Mouse (Mus musculus): ENCODE results near the gene Reck. TPM values are rescaled to one million over a fixed set of nuclear protein-coding genes. Genes with fewer than 3 reads are reported as not detected.
A peak's percentile ranks its signal among the peaks of the same experiment; 100 is the strongest.

Reck gene
- total RNA-seq, 1 experiment from 2014 or later = 2.9 TPM

- ATAC-seq (ENCODE audit: extremely low read depth, insufficient number of reproducible peaks, low FRiP score, poor library complexity, severe bottlenecking) = peak; percentile 88
Measured at GRCm38 (mm10) chr4:43982053-43982732, 106.9 kb downstream of the Reck start.

- ATAC-seq (ENCODE audit: extremely low read depth, insufficient number of reproducible peaks, low FRiP score, poor library complexity, severe bottlenecking) = no peak
Measured at GRCm38 (mm10) chr4:43983181-43983580, 107.9 kb downstream of the Reck start, which contains the start of gene Ccin. Gene Ccin, plus strand, starts transcription at chr4:43983483.

GRCm38 (mm10) chr4:43983756-43984155, 108.4 kb downstream of the Reck start:
- no peak for ATAC-seq (ENCODE audit: extremely low read depth, insufficient number of reproducible peaks, low FRiP score, poor library complexity, severe bottlenecking)

GRCm38 (mm10) chr4:43984326-43984725, 109.0 kb downstream of the Reck start:
- ATAC-seq (ENCODE audit: extremely low read depth, insufficient number of reproducible peaks, low FRiP score, poor library complexity, severe bottlenecking) = no peak

GRCm38 (mm10) chr4:43988976-43989375, 113.6 kb downstream of the Reck start:
- ATAC-seq (ENCODE audit: extremely low read depth, insufficient number of reproducible peaks, low FRiP score, poor library complexity, severe bottlenecking) = no peak

- no peak for ATAC-seq (ENCODE audit: extremely low read depth, insufficient number of reproducible peaks, low FRiP score, poor library complexity, severe bottlenecking)
Measured at GRCm38 (mm10) chr4:43993072-43993471, 117.7 kb downstream of the Reck start.

GRCm38 (mm10) chr4:43994342-43994741, 119.0 kb downstream of the Reck start:
- ATAC-seq (ENCODE audit: extremely low read depth, insufficient number of reproducible peaks, low FRiP score, poor library complexity, severe bottlenecking) = no peak

Other genes starting within 250 kb of the Reck start
- gene Npr2, start 243.6 kb upstream of the Reck start, total RNA-seq (2017) = 0.35 and 0.37 TPM in 2 replicates
- 0.23 and 0.86 TPM in 2 replicates for gene Spag8, start 221.9 kb upstream of the Reck start, total RNA-seq (2017)
- 5.1 and 21.5 TPM in 2 replicates for gene Hint2, start 219.1 kb upstream of the Reck start, total RNA-seq (2017)
- 0.47 and 0.49 TPM in 2 replicates for gene Tmem8b, start 206.6 kb upstream of the Reck start, total RNA-seq (2017)
- gene Fam221b, start 206.4 kb upstream of the Reck start, total RNA-seq (2017) = 0.61 and 0.93 TPM in 2 replicates
- gene Olfr70, start 174.7 kb upstream of the Reck start, total RNA-seq (2017) = not detected in 2 replicates
- not detected in 2 replicates for gene Olfr71, start 165.3 kb upstream of the Reck start, total RNA-seq (2017)
- not detected in 2 replicates for gene Hrct1, start 148.3 kb upstream of the Reck start, total RNA-seq (2017)
- not detected in 2 replicates for gene Spaar, start 145.5 kb upstream of the Reck start, total RNA-seq (2017)
- not detected in 2 replicates for gene Olfr159, start 104.5 kb upstream of the Reck start, total RNA-seq (2017)
- not detected in 2 replicates for gene Olfr156, start 51.6 kb upstream of the Reck start, total RNA-seq (2017)
- gene Olfr157, start 35.3 kb upstream of the Reck start, total RNA-seq (2017) = not detected in 2 replicates
- gene Olfr155, start 24.0 kb upstream of the Reck start, total RNA-seq (2017) = not detected in 2 replicates
- gene Glipr2, start 81.9 kb downstream of the Reck start, total RNA-seq (2017) = 257 and 262 TPM in 2 replicates
- gene Ccin, start 108.0 kb downstream of the Reck start, total RNA-seq (2017) = 1.6 and 3.6 TPM in 2 replicates
- 339 TPM in 2 replicates for gene Clta, start 128.9 kb downstream of the Reck start, total RNA-seq (2017)
- 22.9 and 23.8 TPM in 2 replicates for gene Gne, start 208.6 kb downstream of the Reck start, total RNA-seq (2017)